8 mouse cellular contexts compared by ENCODE assay signal in genomic region chr5:137294744-137295093, GRCm38 (mm10). TPM values are rescaled to one million over a fixed set of nuclear protein-coding genes. Genes with fewer than 3 reads are reported as not detected.
A peak's percentile ranks its signal among the peaks of the same experiment; 100 is the strongest.
DNase-seq lines count a peak whose midpoint lies in the region; ATAC-seq and TF ChIP-seq lines count a peak whose summit lies in the region.

No protein-coding gene starts in this region.

- peak overlapping the region; percentile 57 for H3K4me3 ChIP-seq in lung, embryonic 15.5 days
- H3K4me3 ChIP-seq in embryonic fibroblast, embryonic 13.5 days (ENCODE audit: insufficient read depth, low read length), result peak overlapping the region; percentile 71
- H3K4me3 ChIP-seq in limb, embryonic 11.5 days (ENCODE audit: low read depth, low read length), result peak overlapping the region; percentile 46
- peak overlapping the region; percentile 52 for H3K4me3 ChIP-seq in neural tube, embryonic 15.5 days (replicated peaks)

- H3K4me1 ChIP-seq in lung, embryonic 15.5 days, result peaks cover 14% of the 10 kb centered on the region
- no peaks in the 10 kb centered on the region for H3K4me1 ChIP-seq in embryonic fibroblast, embryonic 13.5 days (ENCODE audit: control insufficient read depth, insufficient read depth, low read length)
- H3K4me1 ChIP-seq in limb, embryonic 11.5 days (ENCODE audit: control insufficient read depth, insufficient read depth, low read length), result peaks cover 12% of the 10 kb centered on the region
- peaks cover 39% of the 10 kb centered on the region for H3K4me1 ChIP-seq in neural tube, embryonic 15.5 days

- TF ChIP-seq CTCF in embryonic fibroblast, embryonic 13.5 days (IDR thresholded peaks at IDR 0.05; ENCODE audit: borderline replicate concordance, insufficient read depth, low read length), result no peak

- peak overlapping the region; percentile 50 for H3K9ac ChIP-seq in lung, embryonic 15.5 days
- H3K9ac ChIP-seq in limb, embryonic 11.5 days (ENCODE audit: low read length), result peak overlapping the region; percentile 75
- H3K9ac ChIP-seq in neural tube, embryonic 15.5 days (replicated peaks), result peak overlapping the region; percentile 78

- no peak for DNase-seq in lung, postnatal 25 days (ENCODE audit: low spot score)
- DNase-seq in limb, embryonic 11.5 days (ENCODE audit: low spot score), result no peak
- DNase-seq in left cerebral cortex, postnatal 4 days, result no peak
- no peak for DNase-seq in layer of hippocampus, adult 18-20 months (ENCODE audit: low spot score in 2 of 2)
- DNase-seq in right cerebral cortex, adult 18-20 months, result no peak

- peak overlapping the region; percentile 97 for H3K27ac ChIP-seq in lung, embryonic 15.5 days
- H3K27ac ChIP-seq in embryonic fibroblast, embryonic 13.5 days (ENCODE audit: insufficient read depth, low read length), result peak overlapping the region; percentile 19
- H3K27ac ChIP-seq in limb, embryonic 11.5 days (replicated peaks; ENCODE audit: low read depth, low read length), result peak overlapping the region; percentile 70
- H3K27ac ChIP-seq in neural tube, embryonic 15.5 days (replicated peaks), result peak overlapping the region; percentile 89

- peak; percentile 52 for ATAC-seq in lung, embryonic 15.5 days (ENCODE audit: borderline replicate concordance, extremely low read depth, low FRiP score, low TSS enrichment)
- ATAC-seq in limb, embryonic 11.5 days (ENCODE audit: insufficient number of reproducible peaks, low FRiP score, low TSS enrichment, low read depth), result peak; percentile 55
- peak; percentile 45 for ATAC-seq in neural tube, embryonic 15.5 days (ENCODE audit: low FRiP score)

- H3K9me3 ChIP-seq in lung, embryonic 15.5 days, result no peaks in the 10 kb centered on the region
- H3K9me3 ChIP-seq in limb, embryonic 11.5 days (ENCODE audit: control insufficient read depth, low read length), result no peaks in the 10 kb centered on the region
- no peaks in the 10 kb centered on the region for H3K9me3 ChIP-seq in neural tube, embryonic 15.5 days (replicated peaks)

- 9% methylated on average over 18 of the region's 18 CpGs for WGBS in lung, embryonic 15.5 days
- WGBS in limb, embryonic 11.5 days, result 7% methylated on average over 18 of the region's 18 CpGs
- WGBS in neural tube, embryonic 15.5 days, result 5% methylated on average over 18 of the region's 18 CpGs

- peaks cover 48% of the 10 kb centered on the region for H3K36me3 ChIP-seq in lung, embryonic 15.5 days
- H3K36me3 ChIP-seq in limb, embryonic 11.5 days (ENCODE audit: control insufficient read depth, insufficient read depth, low read length), result peaks cover 40% of the 10 kb centered on the region
- H3K36me3 ChIP-seq in neural tube, embryonic 15.5 days, result peaks cover 47% of the 10 kb centered on the region

- no peak for TF ChIP-seq POLR2A in embryonic fibroblast, embryonic 13.5 days (IDR thresholded peaks at IDR 0.05; ENCODE audit: low read depth, low read length)

- intact Hi-C loops in left cerebral cortex, postnatal 4 days (cut with DNase I), result no loop called here

- peak overlapping the region; percentile 98 for H3K4me2 ChIP-seq in lung, embryonic 15.5 days
- peak overlapping the region; percentile 95 for H3K4me2 ChIP-seq in limb, embryonic 11.5 days (ENCODE audit: low read depth, severe bottlenecking)
- H3K4me2 ChIP-seq in neural tube, embryonic 15.5 days, result peak overlapping the region; percentile 96

- peaks cover 14% of the 10 kb centered on the region for H3K27me3 ChIP-seq in lung, embryonic 15.5 days
- H3K27me3 ChIP-seq in limb, embryonic 11.5 days (ENCODE audit: control insufficient read depth, insufficient read depth, low read length), result peaks cover 23% of the 10 kb centered on the region
- H3K27me3 ChIP-seq in neural tube, embryonic 15.5 days (replicated peaks), result peaks cover 18% of the 10 kb centered on the region

RNA-seq across cellular contexts. Expression of gene Ufsp1, which starts 0.3 kb away (rescaled TPM):
- polyA plus RNA-seq in lung, embryonic 15.5 days (2015; fragmentation: Nextera tagmentation; extraction: Ambion mirVana), result 5.3 and 5.8 TPM in 2 replicates
- 4.4 and 7.7 TPM in 2 replicates for polyA plus RNA-seq in embryonic fibroblast, embryonic 13.5 days (2011; ENCODE audit: insufficient read length, low read depth, missing spikeins)
- polyA plus RNA-seq in limb, embryonic 11.5 days (2014; fragmentation: Nextera tagmentation; extraction: Ambion mirVana), result 7.4 and 7.6 TPM in 2 replicates
- 29.0 and 29.5 TPM in 2 replicates for polyA plus RNA-seq in neural tube, embryonic 15.5 days (2015; fragmentation: Nextera tagmentation; extraction: Ambion mirVana)
- 10 to 100 TPM; 17.3 to 21.8 TPM for total RNA-seq in left cerebral cortex, postnatal 4 days (2021)
- 10 to 100 TPM; 10.9 to 11.7 TPM for total RNA-seq in layer of hippocampus, adult 18-20 months (2021)

RNA-seq across cellular contexts. Expression of gene Ache, which starts 7.4 kb away (rescaled TPM):
- 1.8 and 3.9 TPM in 2 replicates for polyA plus RNA-seq in lung, embryonic 15.5 days (2015; fragmentation: Nextera tagmentation; extraction: Ambion mirVana)
- polyA plus RNA-seq in embryonic fibroblast, embryonic 13.5 days (2011; ENCODE audit: insufficient read length, low read depth, missing spikeins), result 0.33 and 0.73 TPM in 2 replicates
- 1.3 and 1.7 TPM in 2 replicates for polyA plus RNA-seq in limb, embryonic 11.5 days (2014; fragmentation: Nextera tagmentation; extraction: Ambion mirVana)
- polyA plus RNA-seq in neural tube, embryonic 15.5 days (2015; fragmentation: Nextera tagmentation; extraction: Ambion mirVana), result 98.6 and 103 TPM in 2 replicates
- total RNA-seq in left cerebral cortex, postnatal 4 days (2021), result 10 to 100 TPM; 60.3 to 67.8 TPM
- total RNA-seq in layer of hippocampus, adult 18-20 months (2021), result 10 to 100 TPM; 55.3 to 56.2 TPM

RNA-seq across cellular contexts. Expression of gene Srrt, which starts 12.8 kb away (rescaled TPM):
- 145 and 155 TPM in 2 replicates for polyA plus RNA-seq in lung, embryonic 15.5 days (2015; fragmentation: Nextera tagmentation; extraction: Ambion mirVana)
- 93.6 and 108 TPM in 2 replicates for polyA plus RNA-seq in embryonic fibroblast, embryonic 13.5 days (2011; ENCODE audit: insufficient read length, low read depth, missing spikeins)
- 175 and 177 TPM in 2 replicates for polyA plus RNA-seq in limb, embryonic 11.5 days (2014; fragmentation: Nextera tagmentation; extraction: Ambion mirVana)
- polyA plus RNA-seq in neural tube, embryonic 15.5 days (2015; fragmentation: Nextera tagmentation; extraction: Ambion mirVana), result 90.7 and 94.3 TPM in 2 replicates
- 100 to 1,000 TPM; 214 to 236 TPM for total RNA-seq in left cerebral cortex, postnatal 4 days (2021)
- 100 to 1,000 TPM; 202 to 234 TPM for total RNA-seq in layer of hippocampus, adult 18-20 months (2021)

RNA-seq across cellular contexts. Expression of gene Trip6, which starts 19.5 kb away (rescaled TPM):
- polyA plus RNA-seq in lung, embryonic 15.5 days (2015; fragmentation: Nextera tagmentation; extraction: Ambion mirVana), result 95.9 and 96.3 TPM in 2 replicates
- polyA plus RNA-seq in embryonic fibroblast, embryonic 13.5 days (2011; ENCODE audit: insufficient read length, low read depth, missing spikeins), result 32.5 and 42.9 TPM in 2 replicates
- polyA plus RNA-seq in limb, embryonic 11.5 days (2014; fragmentation: Nextera tagmentation; extraction: Ambion mirVana), result 56.5 and 57.2 TPM in 2 replicates
- polyA plus RNA-seq in neural tube, embryonic 15.5 days (2015; fragmentation: Nextera tagmentation; extraction: Ambion mirVana), result 14.0 and 26.0 TPM in 2 replicates
- 1 to 10 TPM; 7.1 to 8.0 TPM for total RNA-seq in left cerebral cortex, postnatal 4 days (2021)
- 1 to 10 TPM; 5.4 to 6.2 TPM for total RNA-seq in layer of hippocampus, adult 18-20 months (2021)

RNA-seq across cellular contexts. Expression of gene Slc12a9, which starts 38.7 kb away (rescaled TPM):
- polyA plus RNA-seq in lung, embryonic 15.5 days (2015; fragmentation: Nextera tagmentation; extraction: Ambion mirVana), result 12.0 and 13.0 TPM in 2 replicates
- polyA plus RNA-seq in embryonic fibroblast, embryonic 13.5 days (2011; ENCODE audit: insufficient read length, low read depth, missing spikeins), result 7.2 and 7.7 TPM in 2 replicates
- polyA plus RNA-seq in limb, embryonic 11.5 days (2014; fragmentation: Nextera tagmentation; extraction: Ambion mirVana), result 4.7 and 6.4 TPM in 2 replicates
- 26.5 and 26.8 TPM in 2 replicates for polyA plus RNA-seq in neural tube, embryonic 15.5 days (2015; fragmentation: Nextera tagmentation; extraction: Ambion mirVana)
- total RNA-seq in left cerebral cortex, postnatal 4 days (2021), result 10 to 100 TPM; 28.8 to 31.5 TPM
- total RNA-seq in layer of hippocampus, adult 18-20 months (2021), result 10 to 100 TPM; 21.6 to 23.7 TPM

Comparison
In these comparisons a context has a peak if more than half of its experiments do, and no peak if none do; other contexts are left out.
1. H3K27ac ChIP-seq: peak in every context shown above with its lines; median percentile 97 in lung, embryonic 15.5 days; 89 in neural tube, embryonic 15.5 days; 70 in limb, embryonic 11.5 days; 19 in embryonic fibroblast, embryonic 13.5 days.
2. RNA of gene Ache, which starts 7.4 kb away (polyA plus RNA-seq): 98.6 to 103 TPM in neural tube, embryonic 15.5 days; 1.8 to 3.9 TPM in lung, embryonic 15.5 days, 1.3 to 1.7 TPM in limb, embryonic 11.5 days and 0.33 to 0.73 TPM in embryonic fibroblast, embryonic 13.5 days; every median in the first group is over 10 times any median in the second.
3. Peak in every context shown above with its lines, with median percentiles within 50 percentile points of each other: ATAC-seq, H3K4me2 ChIP-seq, H3K4me3 ChIP-seq and H3K9ac ChIP-seq.